Mouse (Mus musculus): ENCODE results near the gene Phactr3. TPM values are rescaled to one million over a fixed set of nuclear protein-coding genes. Genes with fewer than 3 reads are reported as not detected.

Phactr3 gene
- total RNA-seq, 2 experiments from 2014 or later = 143 to 156 TPM

GRCm38 (mm10) chr2:178137518-178137917, 18.7 kb downstream of the Phactr3 start:
- DNase-seq (ENCODE audit: extremely low spot score in 1 of 2, low spot score in 2 of 2) = peak; percentile 61 to 73
- peak; percentile 99 for TF ChIP-seq CTCF (IDR thresholded peaks at IDR 0.05)
- H3K27ac ChIP-seq = no peak overlapping the region
- no peak overlapping the region for H3K4me3 ChIP-seq
- intact Hi-C loops (cut with DNase I) = loop anchor here (1.0 to 5.0 kb wide), 2 partner anchors 127 to 200 kb away; no protein-coding TSS in a partner anchor

- peak; percentile 74 to 78 for DNase-seq (ENCODE audit: extremely low spot score in 1 of 2, low spot score in 2 of 2)
- TF ChIP-seq CTCF (IDR thresholded peaks at IDR 0.05) = no peak
- H3K27ac ChIP-seq = peak overlapping the region; percentile 99
- intact Hi-C loops (cut with DNase I) = loop anchor here (1.0 to 5.0 kb wide), 2 partner anchors 25 to 186 kb away; no protein-coding TSS in a partner anchor
- H3K4me3 ChIP-seq = peak overlapping the region; percentile 81
Measured at GRCm38 (mm10) chr2:178141489-178141922, 22.7 kb downstream of the Phactr3 start.

- peak overlapping the region; percentile 99 for H3K27ac ChIP-seq
- peak; percentile 43 to 57 for DNase-seq (ENCODE audit: extremely low spot score in 1 of 2, low spot score in 2 of 2)
- intact Hi-C loops (cut with DNase I) = loop anchor here (5.0 kb wide), 1 partner anchor 185 kb away; no protein-coding TSS in a partner anchor
- TF ChIP-seq CTCF (IDR thresholded peaks at IDR 0.05) = no peak; the same call in 1 of the 2 replicates
- peak overlapping the region; percentile 81 for H3K4me3 ChIP-seq
Measured at GRCm38 (mm10) chr2:178142291-178143023, 23.7 kb downstream of the Phactr3 start.

- Histone ChIP-seq H3K4me3 (peak overlapping the region; percentile 81), H3K27ac (peak overlapping the region; percentile 99)
- DNase-seq (ENCODE audit: extremely low spot score in 1 of 2, low spot score in 2 of 2) = no peak
- TF ChIP-seq CTCF (IDR thresholded peaks at IDR 0.05) = no peak
- intact Hi-C loops (cut with DNase I) = loop anchor here (5.0 kb wide), 1 partner anchor 184 kb away; no protein-coding TSS in a partner anchor
Measured at GRCm38 (mm10) chr2:178143024-178143415, 24.2 kb downstream of the Phactr3 start.

GRCm38 (mm10) chr2:178143898-178144297, 25.1 kb downstream of the Phactr3 start:
- intact Hi-C loops (cut with DNase I) = loop anchor here (5.0 kb wide), 1 partner anchor 183 kb away; no protein-coding TSS in a partner anchor
- TF ChIP-seq CTCF (IDR thresholded peaks at IDR 0.05) = peak; percentile 20
- Histone ChIP-seq H3K4me3 (peak overlapping the region; percentile 81), H3K27ac (peak overlapping the region; percentile 99)
- DNase-seq (ENCODE audit: extremely low spot score in 1 of 2, low spot score in 2 of 2) = no peak

GRCm38 (mm10) chr2:178149312-178149711, 30.5 kb downstream of the Phactr3 start:
- intact Hi-C loops (cut with DNase I) = no loop called here
- no peak for DNase-seq (ENCODE audit: extremely low spot score in 1 of 2, low spot score in 2 of 2)
- H3K27ac ChIP-seq = no peak overlapping the region
- H3K4me3 ChIP-seq = no peak overlapping the region
- no peak for TF ChIP-seq CTCF (IDR thresholded peaks at IDR 0.05)

GRCm38 (mm10) chr2:178150697-178151096, 31.9 kb downstream of the Phactr3 start:
- no peak for TF ChIP-seq CTCF (IDR thresholded peaks at IDR 0.05)
- no peak for DNase-seq (ENCODE audit: extremely low spot score in 1 of 2, low spot score in 2 of 2)
- intact Hi-C loops (cut with DNase I) = no loop called here
- Histone ChIP-seq H3K27ac (no peak overlapping the region), H3K4me3 (no peak overlapping the region)

GRCm38 (mm10) chr2:178153601-178154000, 34.8 kb downstream of the Phactr3 start:
- H3K4me3 ChIP-seq = no peak overlapping the region
- TF ChIP-seq CTCF (IDR thresholded peaks at IDR 0.05) = no peak
- intact Hi-C loops (cut with DNase I) = no loop called here
- DNase-seq (ENCODE audit: extremely low spot score in 1 of 2, low spot score in 2 of 2) = no peak
- H3K27ac ChIP-seq = peak overlapping the region; percentile 81

- no peak for DNase-seq (ENCODE audit: extremely low spot score in 1 of 2, low spot score in 2 of 2)
- Histone ChIP-seq H3K4me3 (no peak overlapping the region), H3K27ac (peak overlapping the region; percentile 81)
- TF ChIP-seq CTCF (IDR thresholded peaks at IDR 0.05) = no peak; the same call in none of the 2 replicates
- intact Hi-C loops (cut with DNase I) = no loop called here
Measured at GRCm38 (mm10) chr2:178154129-178154528, 35.4 kb downstream of the Phactr3 start.

- TF ChIP-seq CTCF (IDR thresholded peaks at IDR 0.05) = no peak
- peak in 1 of 2 experiments; percentile 45 for DNase-seq (ENCODE audit: extremely low spot score in 1 of 2, low spot score in 2 of 2)
- H3K27ac ChIP-seq = peak overlapping the region; percentile 81
- intact Hi-C loops (cut with DNase I) = no loop called here
- H3K4me3 ChIP-seq = no peak overlapping the region
Measured at GRCm38 (mm10) chr2:178154576-178154975, 35.8 kb downstream of the Phactr3 start.

- intact Hi-C loops (cut with DNase I) = loop anchor here (5.0 kb wide), 1 partner anchor 37 kb away; no protein-coding TSS in a partner anchor
- Histone ChIP-seq H3K27ac (peak overlapping the region; percentile 81), H3K4me3 (no peak overlapping the region)
- no peak for DNase-seq (ENCODE audit: extremely low spot score in 1 of 2, low spot score in 2 of 2)
- no peak for TF ChIP-seq CTCF (IDR thresholded peaks at IDR 0.05)
Measured at GRCm38 (mm10) chr2:178155176-178155916, 36.6 kb downstream of the Phactr3 start.

- intact Hi-C loops (cut with DNase I) = loop anchor here (5.0 kb wide), 1 partner anchor 36 kb away; no protein-coding TSS in a partner anchor
- H3K4me3 ChIP-seq = no peak overlapping the region
- peak overlapping the region; percentile 81 for H3K27ac ChIP-seq
- TF ChIP-seq CTCF (IDR thresholded peaks at IDR 0.05) = no peak
- no peak for DNase-seq (ENCODE audit: extremely low spot score in 1 of 2, low spot score in 2 of 2)
Measured at GRCm38 (mm10) chr2:178155917-178156282, 37.1 kb downstream of the Phactr3 start.

All from left cerebral cortex, adult 2 months (tissue).